Mouse (Mus musculus) cerebellum, adult 11 months (tissue): Measurements from ENCODE around the gene Nrg4.
A peak's percentile ranks its signal among the peaks of the same experiment; 100 is the strongest.

ENCODE experiments used
- DNase-seq: peaks from one replicate; pipeline ENCODE4 v3.0.0; 2022

Nrg4 gene

DNA sequence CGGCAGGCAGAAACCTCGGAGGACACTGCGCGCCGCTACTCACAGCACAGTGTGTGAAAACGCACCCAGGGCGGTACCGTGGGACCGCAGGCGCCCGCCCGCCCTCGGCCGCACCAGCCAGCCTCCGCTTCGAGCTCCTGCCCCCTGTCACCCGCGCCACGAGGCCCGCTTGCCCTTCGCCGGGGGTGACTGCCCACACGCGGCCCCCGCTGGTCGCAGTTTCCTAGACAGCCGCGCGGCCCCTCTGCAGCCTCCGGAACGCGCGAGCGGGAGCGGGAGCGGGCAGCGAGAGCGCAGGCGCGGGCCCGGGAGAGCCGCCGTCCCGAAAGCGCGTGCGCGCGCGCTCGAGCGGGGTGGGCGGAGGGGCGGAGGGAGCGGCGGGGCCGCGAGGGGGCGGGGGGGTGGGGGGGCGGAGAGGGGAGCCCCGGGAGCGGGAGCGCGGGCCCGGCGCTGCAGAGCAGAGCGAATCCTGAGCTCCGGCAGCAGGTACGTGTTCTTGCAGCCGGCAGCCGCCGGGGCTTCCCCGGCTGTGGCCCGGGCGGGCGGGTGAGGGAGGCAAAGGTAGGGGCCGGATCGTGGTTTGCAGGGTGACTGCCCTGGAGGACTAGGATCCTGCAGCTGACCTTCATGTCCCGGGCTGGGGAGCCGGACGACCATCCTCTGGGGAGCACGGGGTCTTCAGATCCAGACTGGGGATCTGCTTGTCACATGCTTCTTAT, at the start of gene Nrg4, which contains the start of gene Tmem266:
Gene Nrg4, minus strand, starts transcription at position 330 of the 719 bp plus-strand sequence.
Gene Tmem266, plus strand, starts transcription at position 399 of the 719 bp plus-strand sequence.
- DNase-seq = peak; percentile 88

DNA sequence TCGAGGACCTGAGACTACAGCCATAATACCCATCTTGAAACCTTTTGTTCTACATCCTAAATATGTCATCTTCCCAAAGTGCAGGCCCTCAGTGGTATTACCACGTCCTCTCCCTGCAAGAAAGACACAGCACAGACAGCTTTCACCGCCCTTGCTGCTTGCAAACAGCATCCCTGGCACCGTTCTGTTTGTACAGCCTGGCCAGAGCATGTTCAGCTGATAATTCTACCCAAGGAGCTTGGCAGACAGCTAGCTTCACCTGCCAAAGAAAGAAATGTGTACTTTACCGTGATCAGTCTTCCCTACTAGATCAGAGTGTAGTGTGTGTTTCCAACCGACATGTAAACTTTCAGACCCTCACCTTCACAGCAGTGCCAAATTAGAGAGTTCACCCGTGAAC, 45.3 kb upstream of the Nrg4 start:
- peak; percentile 61 for DNase-seq

DNA sequence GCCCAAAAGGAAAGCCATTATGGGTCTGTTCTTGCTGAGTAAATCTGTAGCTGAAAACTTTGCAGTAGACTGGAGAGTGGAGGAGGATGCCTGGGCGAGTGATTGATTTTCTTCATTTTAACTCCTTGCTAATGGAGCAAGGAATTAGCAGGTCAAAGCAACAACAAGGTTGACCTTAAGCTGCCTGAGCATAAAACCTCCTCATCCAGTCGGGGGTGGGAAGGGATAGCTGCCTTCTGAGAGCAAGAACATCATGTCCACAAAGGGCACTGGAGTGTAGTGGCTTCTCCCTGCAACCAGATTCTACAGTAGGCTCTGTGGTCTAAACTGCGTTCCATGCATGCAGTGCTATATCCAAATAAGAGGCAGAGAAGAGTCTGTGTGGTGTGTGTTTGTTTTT, 41.4 kb upstream of the Nrg4 start:
- no peak for DNase-seq

DNA sequence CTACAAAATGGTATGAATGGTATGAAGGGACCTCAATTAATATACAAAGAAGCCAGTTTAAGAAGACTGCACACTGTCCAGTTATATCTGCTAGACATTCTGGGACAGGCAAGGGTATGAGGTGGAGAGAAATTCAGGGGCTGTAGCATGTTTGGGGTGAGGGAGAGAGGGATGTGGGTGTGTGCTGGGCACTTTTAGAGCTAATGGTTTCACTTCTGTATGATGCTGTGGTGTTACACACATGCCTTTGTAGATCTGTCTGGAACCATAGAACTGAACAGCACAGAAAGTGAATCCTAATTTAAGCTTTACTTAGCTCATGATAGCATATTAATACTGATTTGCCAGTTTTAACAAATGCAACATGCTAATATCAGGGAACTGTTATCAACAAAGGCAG, 37.1 kb upstream of the Nrg4 start:
- no peak for DNase-seq

DNA sequence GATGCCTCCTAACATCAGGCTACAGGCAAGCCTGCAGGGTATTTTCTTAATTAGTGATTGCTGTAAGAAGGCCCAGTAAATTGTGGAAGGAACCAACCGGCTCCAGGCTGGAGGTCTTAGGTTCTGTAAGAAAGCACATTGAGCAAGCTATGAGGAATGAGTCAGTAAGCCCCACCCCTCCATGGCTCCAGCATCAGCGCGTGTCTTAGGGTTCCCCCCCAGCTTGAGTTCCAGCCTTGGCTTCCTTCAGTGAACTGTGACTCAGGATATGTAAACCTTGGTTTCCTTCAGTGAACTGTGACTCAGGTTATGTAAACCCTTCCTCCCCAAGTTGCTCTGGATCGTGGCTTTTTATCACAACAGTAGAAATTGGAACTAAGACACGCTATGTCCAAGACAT, 35.3 kb upstream of the Nrg4 start:
- no peak for DNase-seq

DNA sequence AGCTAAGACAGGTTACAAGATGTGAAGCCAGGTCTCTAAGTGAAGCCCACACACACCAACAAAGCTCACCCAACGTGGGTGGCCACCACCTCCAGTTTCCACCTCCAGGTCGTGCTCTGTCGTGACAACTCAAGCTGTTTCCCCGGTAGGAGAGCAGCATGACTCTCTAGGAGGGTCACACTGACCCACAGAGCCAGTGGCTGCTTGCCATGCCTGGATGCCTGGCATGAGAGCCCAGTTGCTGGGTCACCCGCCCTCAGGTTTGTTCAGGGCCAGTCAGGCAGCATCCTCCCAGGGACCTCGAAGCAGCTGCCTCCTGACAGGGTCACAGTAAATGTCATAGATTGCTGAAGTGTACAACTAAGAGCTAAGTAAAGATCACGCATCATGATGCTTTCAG, 34.2 kb upstream of the Nrg4 start:
- peak; percentile 52 for DNase-seq

DNA sequence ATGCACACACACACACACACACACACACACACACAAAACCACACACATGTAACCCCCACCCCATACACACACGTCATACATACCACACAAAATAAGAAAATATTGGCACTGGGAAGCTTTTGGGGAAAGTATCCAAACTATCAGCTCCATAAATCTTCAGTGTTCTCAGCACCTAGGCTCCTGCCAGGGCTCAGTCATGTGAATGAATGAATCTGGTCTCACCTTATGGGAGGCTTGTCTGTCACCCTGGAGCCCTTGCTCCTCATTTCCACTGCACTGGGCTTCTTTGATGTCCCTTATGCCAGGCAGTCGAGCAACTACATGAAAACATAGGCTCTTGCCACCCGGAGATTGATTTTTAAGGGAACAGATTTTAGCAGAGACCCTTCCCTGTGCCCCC, 33.7 kb upstream of the Nrg4 start:
- no peak for DNase-seq

DNA sequence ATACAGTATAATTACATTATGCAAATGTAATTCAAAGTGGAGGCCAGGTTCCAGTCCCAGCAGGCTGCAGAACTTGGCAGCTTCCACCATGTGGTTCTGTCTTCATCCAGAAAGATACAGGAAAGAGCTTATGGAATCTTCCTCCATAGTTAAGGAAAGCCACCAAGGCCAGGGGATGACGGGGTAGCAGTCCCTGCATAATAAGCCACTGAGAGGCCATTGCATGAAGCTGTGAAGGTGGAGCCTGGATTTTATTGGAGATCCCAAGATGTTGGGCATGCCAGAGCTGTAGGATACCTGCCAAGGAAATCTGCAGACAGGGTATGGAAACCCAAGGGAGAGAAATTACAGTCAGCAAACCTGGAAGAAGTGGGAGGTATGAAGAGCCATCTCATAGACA, 30.5 kb upstream of the Nrg4 start:
- peak; percentile 41 for DNase-seq

DNA sequence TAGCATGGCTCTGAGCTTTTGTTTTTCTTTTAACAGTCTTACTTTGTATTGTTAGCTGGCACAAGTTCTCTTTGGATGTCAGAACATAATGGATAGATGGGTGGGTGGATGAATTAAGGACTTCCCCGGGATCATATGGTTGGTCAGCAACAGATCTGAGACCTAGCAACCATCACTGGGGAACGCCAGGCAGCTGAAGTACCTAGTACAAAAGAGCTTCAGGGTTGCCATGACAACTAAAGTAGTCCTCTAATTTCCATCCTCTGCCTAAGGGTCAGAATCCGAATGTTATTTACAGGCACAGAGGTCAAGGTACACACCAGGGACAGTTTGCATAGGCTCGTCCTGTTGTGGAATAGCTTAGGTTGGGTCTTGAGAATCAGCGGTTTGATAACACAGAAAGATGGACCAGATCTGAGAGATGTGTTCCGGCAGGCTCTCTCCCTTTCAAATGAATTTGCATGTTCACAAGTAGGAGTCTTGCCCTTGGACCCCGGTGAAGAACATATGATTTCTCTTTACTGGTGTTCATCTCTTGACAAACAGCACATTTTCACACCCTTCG, 28.7 kb upstream of the Nrg4 start:
- no peak for DNase-seq

DNA sequence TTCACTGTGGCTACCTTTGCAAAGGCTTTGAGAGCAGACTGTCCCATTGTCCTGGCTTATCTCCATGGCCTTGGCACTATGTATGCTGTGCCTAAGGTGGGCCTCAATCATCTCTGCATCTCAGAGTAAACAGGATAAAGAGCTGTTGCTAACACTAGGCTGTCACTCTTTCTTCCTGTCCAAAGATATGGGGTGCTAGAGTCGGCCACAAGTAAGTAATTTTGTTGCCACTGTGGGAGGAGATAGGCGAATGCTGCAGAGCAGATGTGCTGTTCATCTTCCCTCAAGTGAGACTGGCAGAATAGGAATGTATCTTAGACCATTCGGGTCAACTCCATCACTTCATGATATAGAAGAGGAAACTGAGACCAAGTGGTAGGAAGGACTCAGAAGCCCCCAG, 28.0 kb upstream of the Nrg4 start:
- no peak for DNase-seq

DNA sequence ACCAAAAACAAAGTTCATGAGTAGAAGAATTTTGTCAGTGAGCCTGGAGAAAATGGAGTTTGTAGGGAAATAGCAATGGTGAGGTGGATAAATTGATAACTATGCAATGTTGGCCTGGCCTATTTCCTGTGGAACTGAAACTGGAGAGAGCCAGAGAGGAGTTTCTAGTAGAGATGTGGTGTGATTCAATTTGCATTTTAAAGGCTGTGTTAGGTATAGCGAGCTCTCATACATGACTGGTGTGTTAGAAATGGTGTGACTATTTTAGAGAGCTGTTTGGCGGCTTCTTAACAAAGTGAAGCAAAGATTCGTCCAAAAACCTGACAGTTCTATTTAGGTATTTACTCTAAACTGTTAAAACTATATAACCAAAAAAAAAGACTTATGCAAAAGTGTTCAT, 22.0 kb upstream of the Nrg4 start:
- no peak for DNase-seq

DNA sequence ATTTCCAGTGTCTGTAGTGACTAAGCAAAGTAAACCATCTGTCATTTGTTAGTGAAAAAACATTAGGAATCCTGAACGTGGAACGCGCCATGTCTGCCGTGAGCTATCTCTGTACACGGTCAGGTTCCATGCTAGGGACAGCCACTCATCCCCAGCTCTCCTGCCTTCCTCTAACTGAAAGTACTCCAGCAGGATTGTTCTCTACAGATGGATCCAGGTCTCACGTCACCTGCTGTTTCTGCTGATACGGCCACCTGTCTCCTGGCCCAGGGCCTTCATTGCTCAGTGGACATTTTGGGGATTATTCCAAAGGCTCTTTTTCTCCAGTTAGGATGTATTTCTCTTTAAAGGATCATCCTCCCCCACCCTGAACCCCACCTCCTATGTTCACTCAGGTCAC, 18.7 kb upstream of the Nrg4 start:
- DNase-seq = peak; percentile 89

DNA sequence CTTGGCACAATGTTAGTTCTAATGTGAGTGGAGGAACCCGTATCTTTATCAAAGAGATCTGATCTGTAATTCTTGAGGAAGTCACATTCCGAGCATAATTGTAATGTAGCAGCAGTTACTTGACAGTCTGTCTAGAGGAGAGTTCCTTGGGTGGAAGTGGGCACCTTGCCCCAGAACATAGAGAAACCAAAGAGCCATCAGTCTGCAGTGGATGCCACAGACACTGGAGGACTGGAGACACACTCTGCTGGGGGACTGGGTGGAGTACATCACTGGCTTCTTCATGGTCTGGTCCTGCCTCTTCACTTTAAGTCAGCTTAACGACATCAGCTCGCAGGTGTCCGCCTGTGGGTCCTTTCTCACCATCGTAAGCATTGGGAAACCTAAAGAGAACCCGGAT, 17.5 kb upstream of the Nrg4 start:
- DNase-seq = no peak

DNA sequence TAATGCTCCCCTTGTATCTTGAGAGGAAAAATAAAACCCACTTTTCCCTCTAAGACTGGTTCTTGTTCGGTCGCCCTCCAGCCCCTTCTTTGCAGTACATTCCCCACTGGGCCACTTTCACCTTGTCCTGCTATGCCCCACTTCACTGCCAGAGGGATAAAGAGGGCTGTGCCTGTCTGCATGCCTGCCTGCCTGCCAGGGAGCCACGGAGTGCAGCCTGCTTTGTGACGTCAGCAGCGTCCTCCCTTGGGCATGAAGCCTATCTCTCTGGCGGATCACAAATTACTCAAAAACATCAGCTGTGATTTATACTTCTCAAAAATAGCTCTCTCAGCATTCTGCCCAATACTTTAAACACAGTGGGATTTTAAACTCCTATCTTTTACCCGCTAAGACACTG, 6.3 kb upstream of the Nrg4 start:
- DNase-seq = peak; percentile 59

DNA sequence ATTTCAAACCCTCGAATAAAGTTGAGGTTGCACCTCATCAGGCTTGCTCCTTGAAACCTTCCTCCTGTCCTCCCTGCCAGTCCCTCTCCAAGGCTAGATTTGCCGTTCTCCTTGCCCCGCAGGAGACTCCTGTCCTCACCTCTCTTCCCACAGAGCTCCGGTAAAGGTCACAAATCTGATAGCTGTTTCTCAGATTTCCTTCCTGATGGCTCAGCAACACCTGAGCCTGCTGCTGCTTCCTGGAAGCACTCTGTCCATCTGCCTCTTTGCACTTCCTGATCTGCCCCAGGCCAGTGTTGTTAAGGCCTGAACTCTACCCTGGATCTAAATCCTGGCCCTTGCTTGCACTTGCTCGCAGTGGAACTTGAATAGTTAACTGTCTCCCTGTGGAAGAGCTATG, 5.8 kb upstream of the Nrg4 start:
- no peak for DNase-seq

DNA sequence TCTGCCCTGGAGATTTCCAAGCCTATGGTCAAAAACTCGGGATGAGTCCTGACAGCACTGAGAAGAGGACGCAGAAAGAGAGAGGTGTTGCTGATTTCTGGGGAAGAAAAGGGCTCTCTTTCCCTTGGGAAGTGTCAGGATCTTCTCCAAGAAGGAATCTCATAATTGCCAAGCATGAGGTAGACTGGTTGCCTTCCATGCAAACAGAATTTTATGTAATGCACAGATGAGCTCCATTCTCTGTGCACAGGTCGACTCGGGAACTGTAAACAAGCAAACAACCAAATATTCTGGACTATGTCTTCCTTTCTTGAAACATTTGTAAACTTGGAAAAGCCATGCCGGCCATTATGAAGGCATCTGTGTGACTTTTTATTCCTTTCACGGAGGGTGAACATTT, 2.8 kb upstream of the Nrg4 start:
- no peak for DNase-seq

DNA sequence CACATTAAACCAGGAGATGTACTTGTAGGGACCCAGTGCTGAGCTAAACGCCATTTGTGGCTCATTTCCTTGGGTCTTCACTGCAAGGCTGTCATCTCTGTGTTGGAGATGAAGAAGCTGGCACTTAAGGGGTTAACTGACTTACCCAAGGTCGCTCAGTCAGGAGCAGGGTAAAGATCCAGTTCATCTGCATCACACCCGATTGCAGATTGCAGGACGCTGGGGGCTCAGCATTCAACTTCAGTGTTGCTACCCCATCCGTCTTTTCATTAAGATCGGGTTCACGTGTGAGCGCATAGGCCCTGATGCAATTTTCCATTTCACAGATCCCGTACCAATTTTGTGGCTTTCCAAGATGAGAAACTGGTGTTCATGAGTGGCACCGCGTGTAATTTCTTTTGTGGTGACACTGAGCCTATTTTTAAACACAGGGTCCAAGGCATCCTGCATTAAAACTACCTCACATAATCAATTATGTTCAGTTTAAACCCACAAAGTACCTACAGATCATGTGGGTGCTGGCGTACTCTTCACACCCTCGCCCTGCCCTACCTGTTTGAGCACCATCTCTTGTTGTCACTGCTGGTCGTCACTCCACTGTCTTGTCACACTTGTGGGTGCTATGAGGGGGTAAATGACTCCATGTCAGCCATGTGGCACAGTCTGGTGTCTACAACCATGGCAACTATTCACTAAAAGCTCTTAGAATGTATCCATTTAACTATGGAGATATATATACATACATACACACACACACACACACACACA, 1.7 kb upstream of the Nrg4 start:
- no peak for DNase-seq

DNA sequence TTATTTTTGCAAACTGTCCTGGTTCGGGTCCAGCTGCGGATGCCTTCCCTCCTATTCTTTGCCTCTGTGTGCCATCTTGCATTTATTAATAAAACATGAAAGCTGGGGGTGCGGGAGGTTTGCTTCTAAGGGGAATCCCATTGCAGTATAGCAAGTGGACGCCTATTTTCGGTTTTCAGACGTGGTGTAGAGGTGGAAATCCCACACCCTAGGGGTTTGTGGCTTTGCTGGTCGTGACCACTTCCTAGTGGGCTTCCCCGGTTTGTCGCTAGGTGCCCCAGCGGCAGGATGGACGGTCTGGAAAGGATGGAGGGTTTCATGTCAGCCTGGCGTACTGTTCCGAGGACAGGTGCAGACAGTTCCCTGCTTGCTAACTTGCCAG, 581 bp upstream of the Nrg4 start:
- DNase-seq = no peak

DNA sequence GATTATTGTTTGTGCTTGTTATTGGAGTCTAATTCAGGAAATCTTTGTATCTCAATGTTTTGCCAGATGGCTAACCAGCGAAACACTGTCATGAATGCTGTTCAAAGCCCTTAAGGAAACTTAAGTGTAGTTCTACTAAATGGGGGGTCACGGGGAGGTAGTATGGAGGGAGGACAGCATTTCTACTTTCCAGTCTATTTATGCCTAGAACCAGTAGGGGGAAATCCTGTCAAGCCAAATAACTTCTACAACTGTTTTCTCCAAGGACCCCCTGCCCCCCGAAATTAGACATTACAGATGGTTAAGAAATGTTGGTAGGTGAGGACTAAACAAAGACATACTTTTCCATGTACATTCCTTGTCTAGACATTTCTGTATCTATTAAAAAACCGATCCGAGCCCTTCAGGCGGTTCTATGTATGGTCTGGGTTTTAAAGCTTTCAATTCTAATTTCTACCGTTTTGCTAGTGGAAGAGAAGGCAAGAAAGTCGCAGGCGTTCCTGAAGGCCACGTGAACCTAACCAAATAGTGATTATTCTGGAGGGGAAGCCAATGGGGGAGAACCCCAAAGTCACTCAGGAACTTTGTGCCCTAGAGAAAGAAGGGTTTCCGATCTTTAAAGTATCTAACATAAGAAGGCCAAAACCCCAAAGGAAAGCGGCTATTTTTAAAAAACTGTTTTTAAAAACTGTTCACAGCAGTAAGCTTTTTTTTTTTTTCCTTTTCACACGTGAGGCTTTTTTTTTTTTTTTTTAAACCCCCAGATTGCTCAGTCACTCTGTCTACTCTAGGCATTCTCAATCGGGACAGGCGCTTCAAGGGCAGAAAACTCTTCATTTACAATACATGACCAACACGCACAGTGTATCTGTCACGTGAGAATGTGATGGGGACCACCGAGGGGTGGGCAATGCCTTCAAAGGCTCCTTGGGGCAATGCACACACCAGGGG, 805 bp downstream of the Nrg4 start:
- DNase-seq = no peak

DNA sequence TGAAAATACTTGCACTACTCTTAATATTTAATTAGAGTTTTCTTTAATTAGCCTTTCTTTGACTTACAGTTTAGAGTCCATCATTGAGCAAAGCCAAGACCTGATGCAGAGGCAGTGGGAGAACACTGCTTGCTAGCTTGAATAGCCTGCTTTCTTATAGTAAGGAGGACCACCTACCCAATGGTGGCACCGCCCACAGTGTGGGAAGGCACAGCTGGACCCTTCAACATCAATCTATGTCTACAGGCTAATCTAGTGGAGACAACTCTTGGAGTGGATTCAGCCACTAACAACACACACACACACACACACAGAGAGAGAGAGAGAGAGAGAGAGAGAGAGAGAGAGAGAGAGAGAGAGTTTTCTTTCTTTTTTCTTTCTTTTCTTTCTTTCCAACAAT, 1.6 kb downstream of the Nrg4 start:
- DNase-seq = no peak

DNA sequence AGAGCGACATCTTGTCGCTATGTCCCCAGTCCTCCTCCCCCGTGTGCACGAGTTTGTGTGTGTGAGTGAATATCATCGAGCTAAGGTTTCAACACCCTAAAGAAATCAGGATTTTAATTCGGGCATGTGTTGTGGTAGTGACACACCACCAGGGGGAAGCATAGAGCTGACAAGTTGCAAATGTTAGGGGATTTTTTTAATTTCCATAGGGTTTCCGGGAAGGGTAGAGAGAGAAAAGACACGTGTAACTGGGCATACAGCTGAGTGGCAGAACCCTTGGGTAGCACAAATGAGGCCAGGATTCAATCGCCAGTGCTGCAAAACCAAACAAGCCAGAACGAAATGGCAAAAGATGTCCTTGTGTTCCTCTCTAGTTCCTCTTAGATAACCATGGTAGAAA, 2.1 kb downstream of the Nrg4 start:
- no peak for DNase-seq

DNA sequence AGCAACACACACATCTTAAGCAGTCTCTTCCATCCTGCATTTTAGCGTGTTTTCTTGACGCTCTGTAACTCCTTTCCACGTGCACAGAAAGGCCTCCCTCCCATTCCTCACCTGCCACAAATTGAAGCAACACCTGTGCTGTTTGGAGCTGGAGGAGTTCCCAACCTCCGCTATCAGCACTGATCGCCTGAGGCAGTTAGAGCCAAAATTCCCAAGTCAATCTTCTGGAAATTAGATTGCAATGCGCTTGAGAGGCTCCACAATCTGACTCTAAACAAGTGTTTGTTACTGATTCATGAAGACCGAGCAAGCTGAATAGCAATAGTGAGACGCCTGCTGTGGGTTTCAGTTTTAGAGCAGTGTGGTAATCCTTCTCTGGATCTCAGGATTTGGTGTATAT, 2.6 kb downstream of the Nrg4 start:
- no peak for DNase-seq

DNA sequence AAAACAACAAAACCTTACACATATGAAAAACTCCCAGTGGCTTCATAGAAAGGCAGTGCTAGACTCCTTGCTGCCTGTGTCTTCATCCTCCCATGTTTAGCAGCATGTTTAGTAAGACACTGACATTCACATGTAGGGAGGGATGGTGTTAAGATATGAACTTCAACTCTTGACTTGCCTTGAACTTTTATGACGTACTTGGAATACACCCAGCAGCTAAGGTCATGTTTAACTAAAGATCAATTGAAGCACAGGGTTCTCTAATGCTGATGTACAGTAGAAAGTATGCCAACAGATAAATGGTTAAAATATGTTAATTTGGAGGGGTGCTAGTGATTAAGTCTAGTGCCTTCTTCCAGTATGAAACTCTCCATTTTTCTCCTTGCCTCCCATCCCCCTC, 4.0 kb downstream of the Nrg4 start:
- no peak for DNase-seq
